Mouse (Mus musculus): Measurements from ENCODE around the gene Rarres1.

Rarres1 gene

GRCm38 (mm10) chr3:67515274-67515801 is at the start of gene Rarres1:
Gene Rarres1, minus strand, starts transcription at chr3:67515523.
- DNase-seq (ENCODE audit: low spot score), result no peak

DNA sequence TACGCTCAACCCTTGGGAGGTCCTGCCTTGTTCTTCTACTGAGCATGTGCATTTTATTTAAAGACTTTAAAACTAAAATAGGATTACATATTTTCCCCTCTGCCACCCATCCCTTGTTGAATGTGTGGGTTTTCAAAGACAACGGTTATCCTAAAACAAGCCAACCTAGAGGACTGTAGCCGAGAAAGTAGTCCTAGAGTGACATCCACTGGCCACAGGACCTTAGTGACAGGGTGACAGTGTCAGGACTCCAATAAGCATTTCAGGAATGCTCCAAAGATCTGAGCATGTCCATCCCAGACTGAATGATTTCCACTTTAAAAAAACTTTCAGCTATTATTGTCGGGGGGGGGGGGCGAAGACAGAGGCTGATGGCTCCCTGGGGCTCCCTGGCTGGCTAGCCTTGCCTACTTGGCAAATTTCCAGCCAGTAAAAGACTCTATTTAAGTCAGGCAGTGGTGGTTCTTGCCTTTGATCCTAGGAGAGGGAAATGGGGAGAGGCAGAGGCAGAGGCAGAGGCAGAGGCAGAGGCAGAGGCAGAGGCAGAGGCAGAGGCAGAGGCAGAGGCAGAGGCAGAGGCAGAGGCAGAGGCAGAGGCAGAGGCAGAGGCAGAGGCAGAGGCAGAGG is 49.5 kb upstream of the Rarres1 start:
- DNase-seq (ENCODE audit: low spot score), result peak; percentile 27

GRCm38 (mm10) chr3:67557718-67558354 is 42.5 kb upstream of the Rarres1 start:
- no peak for DNase-seq (ENCODE audit: low spot score)

- DNase-seq (ENCODE audit: low spot score), result peak; percentile 30
These were observed 41.9 kb upstream of the Rarres1 start for GRCm38 (mm10) chr3:67557200-67557651.

- DNase-seq (ENCODE audit: low spot score), result no peak
These were observed 39.9 kb upstream of the Rarres1 start for GRCm38 (mm10) chr3:67555211-67555610.

DNA sequence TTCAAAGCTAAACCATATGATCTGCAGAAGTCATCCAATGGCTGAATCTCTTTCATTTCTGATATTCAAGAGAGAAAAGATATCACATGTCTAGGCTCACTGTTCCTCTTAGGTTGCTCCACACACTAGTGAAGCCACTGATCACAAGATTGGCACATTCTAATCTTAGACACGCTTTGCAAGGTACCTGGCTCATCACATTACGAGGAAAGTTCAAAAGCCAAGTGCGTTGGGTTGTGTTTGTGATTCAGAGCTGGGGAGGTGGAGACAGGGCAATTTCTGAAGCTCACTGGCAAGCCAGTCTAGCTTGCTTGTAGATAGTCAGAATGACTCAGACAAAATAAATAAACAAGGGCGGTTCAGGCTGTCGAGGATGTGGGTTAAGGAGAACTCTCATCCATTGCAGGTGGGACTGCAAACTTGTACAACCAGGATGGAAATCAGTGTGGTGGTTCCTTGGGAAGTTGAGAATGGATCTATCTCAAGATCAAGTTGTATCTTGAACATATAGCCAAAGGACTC is 38.7 kb upstream of the Rarres1 start:
- no peak for DNase-seq (ENCODE audit: low spot score)

GRCm38 (mm10) chr3:67553281-67553680 is 38.0 kb upstream of the Rarres1 start:
- no peak for DNase-seq (ENCODE audit: low spot score)

GRCm38 (mm10) chr3:67551193-67551592 is 35.9 kb upstream of the Rarres1 start:
- DNase-seq (ENCODE audit: low spot score), result no peak

DNA sequence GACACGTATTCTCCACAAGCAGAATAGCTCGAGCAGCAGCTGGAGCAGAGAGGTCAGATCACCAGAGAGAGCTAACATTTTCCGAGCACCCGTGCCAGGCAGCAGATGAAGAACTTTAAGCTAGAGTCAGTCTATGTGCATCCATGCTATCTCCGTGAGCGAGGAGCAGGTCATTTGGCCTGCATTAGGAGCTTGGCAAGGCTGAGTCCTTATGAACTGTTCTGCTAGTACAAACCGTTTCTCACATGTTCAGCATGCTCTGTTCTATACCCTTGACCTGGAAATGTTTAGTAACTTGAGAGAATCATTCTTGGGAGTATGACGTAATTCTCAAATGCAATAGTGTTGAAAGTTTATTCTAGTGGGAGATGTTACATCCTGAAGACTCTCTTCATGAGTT is 28.3 kb upstream of the Rarres1 start:
- DNase-seq (ENCODE audit: low spot score), result no peak

- no peak for DNase-seq (ENCODE audit: low spot score)
These were observed 9.4 kb upstream of the Rarres1 start for GRCm38 (mm10) chr3:67524768-67525167.

- no peak for DNase-seq (ENCODE audit: low spot score)
These were observed 7.4 kb upstream of the Rarres1 start for GRCm38 (mm10) chr3:67522709-67523108.

DNA sequence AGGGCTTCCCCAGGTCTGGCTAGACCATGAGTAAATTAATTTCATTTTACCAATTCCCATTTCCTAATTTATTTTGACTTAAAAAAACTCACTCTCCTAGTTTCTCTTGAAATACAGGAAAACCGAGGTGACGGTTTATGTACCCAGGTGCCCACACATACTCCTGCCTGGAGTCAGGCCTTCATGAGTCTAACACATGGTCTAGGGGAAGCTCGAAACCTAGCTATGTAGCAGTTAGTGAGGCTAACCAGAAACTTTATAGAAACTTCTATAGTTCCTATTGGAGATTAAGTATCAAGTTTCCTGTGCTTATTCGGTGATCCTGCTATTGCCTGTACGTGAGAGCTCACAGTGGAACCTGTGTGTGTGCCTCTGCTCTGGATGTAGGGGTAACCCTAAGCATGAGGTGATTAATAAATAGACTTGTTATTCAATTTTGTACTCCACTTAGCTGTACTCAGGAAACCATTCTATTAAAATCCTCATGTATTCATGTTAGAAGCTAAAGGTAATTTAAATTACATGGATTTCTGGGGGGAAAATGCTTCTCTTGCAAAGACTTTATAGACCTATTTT is 5.3 kb upstream of the Rarres1 start:
- no peak for DNase-seq (ENCODE audit: low spot score)

- no peak for DNase-seq (ENCODE audit: low spot score)
These were observed 486 bp downstream of the Rarres1 start for GRCm38 (mm10) chr3:67514801-67515273.

DNA sequence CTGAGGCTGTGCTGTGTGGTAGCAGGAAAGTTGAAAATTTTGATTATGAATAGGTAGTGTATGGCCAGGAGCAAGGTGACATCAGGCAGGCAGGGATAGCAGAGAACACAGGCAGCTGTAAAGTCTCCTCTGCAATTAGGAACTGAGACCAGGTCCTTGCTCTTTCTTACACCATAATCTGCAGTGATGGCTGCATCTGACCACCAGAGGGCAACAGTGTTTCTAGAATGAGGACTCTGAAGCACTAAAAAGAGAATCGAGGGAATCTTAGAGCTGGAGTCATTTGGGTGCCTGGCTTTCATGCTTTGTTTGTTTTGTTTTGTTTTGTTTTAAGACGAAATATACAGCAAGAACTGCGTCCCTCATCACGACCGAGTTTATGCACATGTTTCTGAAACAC is 2.5 kb downstream of the Rarres1 start:
- DNase-seq (ENCODE audit: low spot score), result peak; percentile 40

GRCm38 (mm10) chr3:67508216-67508892 is 7.0 kb downstream of the Rarres1 start:
- no peak for DNase-seq (ENCODE audit: low spot score)

DNA sequence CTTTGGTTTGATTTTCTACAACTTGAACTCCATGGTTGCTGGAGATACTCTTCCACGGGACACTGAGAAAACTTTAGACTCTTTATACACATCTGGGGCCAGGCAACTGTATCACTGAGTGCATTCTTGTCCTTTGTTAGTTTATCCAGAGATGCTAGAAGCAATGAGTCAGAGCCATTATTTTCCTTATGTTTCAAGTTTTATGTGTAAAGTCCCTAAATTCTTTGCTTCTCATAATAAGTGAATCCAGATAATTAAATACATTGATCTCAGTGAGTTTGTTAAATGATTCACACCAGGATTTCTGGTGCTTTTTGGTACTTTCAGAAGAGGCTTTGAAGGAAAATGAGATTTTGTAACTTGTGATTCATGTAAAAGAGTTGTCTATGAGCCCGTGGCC is 10.0 kb downstream of the Rarres1 start:
- DNase-seq (ENCODE audit: low spot score), result no peak

DNA sequence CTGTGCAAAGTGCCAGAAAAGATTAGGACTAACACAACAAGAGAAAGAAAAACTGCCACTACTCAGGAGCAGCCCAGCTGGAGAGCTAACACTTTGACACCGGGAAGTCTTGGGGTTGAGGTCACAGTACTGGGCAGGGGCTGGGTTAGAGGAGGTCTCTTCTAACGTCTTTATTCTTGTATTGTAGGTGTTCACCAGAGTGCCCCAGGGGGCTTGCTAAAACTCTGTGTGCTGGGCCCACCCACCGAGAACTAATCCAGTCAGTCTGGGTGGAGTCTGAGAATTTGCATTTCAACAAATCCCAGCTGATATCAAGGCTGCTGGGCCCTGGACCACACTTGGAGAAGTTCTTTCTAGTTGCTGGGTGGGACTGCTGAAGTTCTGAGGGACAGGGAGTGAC is 11.4 kb downstream of the Rarres1 start:
- DNase-seq (ENCODE audit: low spot score), result no peak

DNA sequence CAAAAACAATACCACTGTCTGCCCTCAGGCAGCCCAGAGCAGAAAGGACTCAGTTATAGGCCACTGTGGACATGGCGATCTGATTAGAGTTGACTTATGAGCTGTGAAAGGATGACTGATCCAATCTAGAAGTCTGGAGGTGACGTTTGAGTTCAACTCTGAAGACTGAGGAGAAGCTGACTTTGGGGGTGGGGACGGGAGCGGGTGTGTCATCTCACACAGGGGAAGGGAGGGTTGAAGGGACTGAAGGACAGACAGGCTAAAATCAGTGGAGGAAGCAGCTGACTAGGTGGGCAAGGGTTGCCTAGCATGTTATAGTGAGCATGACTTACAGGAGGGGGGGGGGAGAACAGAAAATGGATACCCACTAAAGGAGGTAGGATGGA is 15.9 kb downstream of the Rarres1 start:
- DNase-seq (ENCODE audit: low spot score), result no peak

DNA sequence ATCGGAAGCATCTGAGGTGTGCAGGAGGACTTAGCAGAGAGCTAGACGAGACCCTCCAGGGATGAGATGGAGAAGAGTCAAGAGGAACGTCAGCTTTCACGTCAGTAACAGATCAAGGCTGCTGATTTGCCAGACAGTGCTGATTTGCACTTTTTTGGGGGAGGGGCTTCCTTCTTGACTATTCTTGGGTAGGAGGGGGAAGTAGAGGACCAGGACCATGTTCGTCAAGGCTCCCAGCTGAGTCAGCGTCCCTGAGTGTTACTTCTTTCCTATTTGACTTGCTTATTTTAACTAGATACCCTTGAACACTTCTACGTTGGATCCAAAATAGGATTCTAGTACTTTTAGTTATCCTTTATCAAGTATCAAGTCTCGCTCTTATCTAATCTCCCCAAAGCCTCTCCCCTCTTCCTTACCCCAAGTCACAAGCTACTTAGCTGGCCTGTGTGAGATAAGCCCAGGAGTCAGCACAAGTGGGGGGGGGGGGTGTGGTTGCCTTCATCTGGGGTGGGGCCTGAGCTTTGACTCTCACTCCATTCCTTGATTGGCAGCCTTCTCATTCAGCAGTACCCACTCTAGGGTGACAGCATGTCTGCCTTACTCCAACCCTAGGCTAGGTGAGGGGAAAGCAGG is 16.4 kb downstream of the Rarres1 start:
- DNase-seq (ENCODE audit: low spot score), result no peak

GRCm38 (mm10) chr3:67497998-67498397 is 17.3 kb downstream of the Rarres1 start:
- no peak for DNase-seq (ENCODE audit: low spot score)

- no peak for DNase-seq (ENCODE audit: low spot score)
These were observed 19.0 kb downstream of the Rarres1 start for GRCm38 (mm10) chr3:67496310-67496709.

GRCm38 (mm10) chr3:67493132-67493531 is 22.2 kb downstream of the Rarres1 start:
- DNase-seq (ENCODE audit: low spot score), result no peak

Data from spleen, adult 12 weeks (tissue).